Mouse (Mus musculus) embryonic facial prominence, embryonic 11.5 days (tissue): ENCODE data around the gene Jazf1. TPM values are rescaled to one million over a fixed set of nuclear protein-coding genes. Genes with fewer than 3 reads are reported as not detected.

Experiments
- ATAC-seq: fragments of 200-750 bp; cut with Nextera tagmentation; replicated peaks from 2 replicates; pipeline ENCODE4 v1.8.0; 2017; ENCODE audit warnings: low read depth; ENCODE audit not compliant: insufficient number of reproducible peaks, low FRiP score, low TSS enrichment
- DNase-seq: peaks from one replicate; pipeline ENCODE4 v3.0.0-alpha.2; 2015; ENCODE audit warnings: low spot score
- H3K27ac ChIP-seq: fragments of 300-500 bp; sonication (generic); replicated peaks from 2 replicates; pipeline ENCODE4 v1.5.1; 2014; ENCODE audit warnings: mild to moderate bottlenecking, low read depth, low read length, control low read depth
- H3K27me3 ChIP-seq: fragments of 300-500 bp; sonication (generic); 2 replicates; pipeline ENCODE4 v1.6.1; 2014; ENCODE audit warnings: mild to moderate bottlenecking, low read length, moderate library complexity, mixed read lengths; ENCODE audit not compliant: control insufficient read depth, insufficient read depth
- H3K36me3 ChIP-seq: fragments of 300-500 bp; sonication (generic); replicated peaks from 2 replicates; pipeline ENCODE4 v1.6.1; 2014; ENCODE audit warnings: low read depth, mild to moderate bottlenecking, low read length, moderate library complexity, mixed read lengths; ENCODE audit not compliant: control insufficient read depth, insufficient read depth
- H3K4me1 ChIP-seq: fragments of 300-500 bp; sonication (generic); 2 replicates; pipeline ENCODE4 v1.6.1; 2014; ENCODE audit warnings: low read length, mixed read lengths; ENCODE audit not compliant: control insufficient read depth, insufficient read depth
- H3K4me2 ChIP-seq: fragments of 300-500 bp; sonication (generic); 2 replicates; pipeline ENCODE4 v1.6.1; 2014; ENCODE audit warnings: low read depth, mild to moderate bottlenecking, control low read depth, low read length, moderate library complexity
- H3K4me3 ChIP-seq: fragments of 300-500 bp; sonication (generic); 2 replicates; pipeline ENCODE4 v1.5.1; 2014; ENCODE audit warnings: low read depth, low read length, control low read depth
- H3K9ac ChIP-seq: fragments of 300-500 bp; sonication (generic); replicated peaks from 2 replicates; pipeline ENCODE4 v1.6.1; 2014; ENCODE audit warnings: mild to moderate bottlenecking, control low read depth, low read length
- H3K9me3 ChIP-seq: fragments of 300-500 bp; sonication (generic); replicated peaks from 2 replicates; pipeline ENCODE4 v1.6.1; 2016; ENCODE audit warnings: mild to moderate bottlenecking, low read length, inconsistent platforms, mixed read lengths; ENCODE audit not compliant: control insufficient read depth
- WGBS: fragments of 180-500 bp; shearing (Covaris S2); extraction: QIAGEN DNeasy Blood & Tissue Kit; methylation state at CpG from one replicate; pipeline ENCODE4 v1.1.7; 2014; 5-methylcytosine and 5-hydroxymethylcytosine counted together
- polyA plus RNA-seq: library from polyadenylated mRNA; unstranded; fragments of >200 nt; fragmentation: Nextera tagmentation; extraction: Ambion mirVana; gene quantifications from 2 replicates; pipeline ENCODE4 v1.2.1, GENCODE M21; 2014

Gene Jazf1
- polyA plus RNA-seq, 1 experiment from 2014 or later = 5.0 TPM

DNA sequence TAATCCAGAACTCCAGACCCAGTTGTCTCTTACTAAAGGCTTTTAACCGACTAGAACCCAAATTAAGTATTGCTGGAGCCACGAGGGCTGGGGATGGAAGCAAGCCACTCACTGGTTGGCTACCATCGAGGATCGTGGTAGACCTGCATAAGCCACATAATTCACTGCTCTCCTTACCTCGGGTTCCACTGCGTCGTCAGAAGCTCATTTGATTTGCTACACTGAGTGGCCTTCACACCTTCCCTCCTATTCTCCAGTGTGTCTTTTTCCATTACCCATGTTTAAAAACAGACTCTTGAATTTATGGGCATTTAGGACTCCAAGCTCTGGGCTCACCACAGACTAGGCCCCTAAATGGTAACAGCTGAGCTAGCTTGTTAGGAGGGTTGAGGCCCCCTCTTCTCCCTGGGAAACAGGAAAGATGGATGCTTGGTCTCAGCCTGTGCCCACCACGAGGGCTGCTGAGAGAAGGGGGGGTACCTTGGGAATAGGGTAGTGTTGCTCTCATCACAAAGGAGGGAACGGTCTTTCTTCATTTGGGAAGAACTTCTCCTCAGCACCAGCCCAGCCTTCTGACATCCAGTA, 142.9 kb downstream of the Jazf1 start:
- Histone ChIP-seq H3K4me3 (no peak overlapping the region), H3K27me3 (no peaks in the 10 kb centered on the region), H3K9me3 (no peaks in the 10 kb centered on the region), H3K4me2 (no peak overlapping the region), H3K36me3 (no peaks in the 10 kb centered on the region), H3K9ac (no peak overlapping the region), H3K4me1 (no peaks in the 10 kb centered on the region), H3K27ac (no peak overlapping the region)
- ATAC-seq (no peak), DNase-seq (peak; percentile 38)
- WGBS = 71% methylated on average over 9 of the region's 9 CpGs

DNA sequence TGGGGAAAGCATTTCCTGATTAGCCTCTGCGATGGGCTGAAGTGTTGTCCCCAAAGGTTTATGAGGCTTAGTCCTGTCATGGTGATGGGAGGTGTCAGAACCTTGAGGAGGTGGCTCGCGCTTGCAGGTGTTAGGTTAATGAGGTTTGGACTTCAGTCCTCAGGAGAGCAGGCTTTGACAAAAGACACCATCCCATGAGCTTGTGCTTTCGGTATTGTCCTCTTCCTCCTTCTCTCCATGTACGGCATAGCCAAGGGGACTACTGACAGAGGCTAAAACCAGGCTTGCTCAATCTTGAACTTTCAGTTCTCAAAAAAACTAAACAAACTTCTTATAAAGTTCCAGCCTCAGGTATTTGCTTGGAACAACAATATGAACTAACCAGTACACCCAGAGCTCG, 147.2 kb downstream of the Jazf1 start:
- Histone ChIP-seq H3K27me3 (no peaks in the 10 kb centered on the region), H3K4me1 (no peaks in the 10 kb centered on the region), H3K27ac (no peak overlapping the region), H3K4me3 (no peak overlapping the region), H3K4me2 (no peak overlapping the region), H3K36me3 (no peaks in the 10 kb centered on the region), H3K9me3 (no peaks in the 10 kb centered on the region), H3K9ac (no peak overlapping the region)
- DNase-seq (no peak), ATAC-seq (no peak)
- 80% methylated on average over 6 of the region's 6 CpGs for WGBS

DNA sequence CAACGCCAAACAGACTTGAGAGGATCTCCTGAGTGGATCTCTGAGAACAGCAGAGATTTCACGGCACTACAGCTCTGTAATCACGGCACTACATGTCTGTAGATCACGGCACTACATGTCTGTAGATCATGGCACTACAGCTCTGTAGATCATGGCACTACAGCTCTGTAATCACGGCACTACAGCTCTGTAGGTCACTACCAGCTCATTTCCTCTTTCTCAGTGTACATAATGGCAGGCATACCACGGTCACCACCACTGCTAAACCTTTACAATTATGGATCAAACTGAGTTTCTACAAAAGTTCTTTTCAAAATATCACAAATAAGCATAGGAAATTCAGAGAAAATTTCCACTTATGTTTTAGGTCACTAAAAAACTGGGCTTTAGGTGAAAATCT, 147.7 kb downstream of the Jazf1 start:
- WGBS = 81% methylated on average over 6 of the region's 6 CpGs

DNA sequence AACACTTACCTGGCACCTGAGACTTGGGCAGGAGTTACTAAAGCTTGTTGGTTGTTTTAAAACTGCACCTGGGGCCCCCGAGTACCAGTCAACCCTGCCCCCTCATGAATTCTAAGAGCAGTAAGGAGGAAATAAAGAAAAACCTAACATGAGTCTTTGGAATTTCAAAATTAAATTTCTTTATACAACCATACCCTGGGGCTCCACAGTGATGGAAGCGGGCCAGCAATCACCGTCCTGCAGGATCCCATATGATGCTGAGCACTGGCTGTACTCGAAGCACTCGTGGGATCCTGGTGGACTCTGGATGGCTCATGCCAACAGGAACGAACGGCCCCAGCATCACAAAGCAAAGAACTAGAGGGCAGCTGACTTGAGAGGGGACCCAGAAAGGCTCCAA, 149.0 kb downstream of the Jazf1 start:
- no peak overlapping the region for H3K9ac ChIP-seq
- H3K27me3 ChIP-seq = no peaks in the 10 kb centered on the region
- H3K4me3 ChIP-seq = no peak overlapping the region
- no peaks in the 10 kb centered on the region for H3K36me3 ChIP-seq
- H3K4me1 ChIP-seq = no peaks in the 10 kb centered on the region
- WGBS = 71% methylated on average over 7 of the region's 7 CpGs
- H3K4me2 ChIP-seq = no peak overlapping the region
- H3K9me3 ChIP-seq = no peaks in the 10 kb centered on the region
- H3K27ac ChIP-seq = no peak overlapping the region
- no peak for DNase-seq
- ATAC-seq = no peak

More for the DNA sequence above, 147.7 kb downstream of the Jazf1 start:
- no peaks in the 10 kb centered on the region for H3K4me1 ChIP-seq
- DNase-seq = no peak
- no peak overlapping the region for H3K9ac ChIP-seq
- no peak overlapping the region for H3K4me3 ChIP-seq
- H3K27me3 ChIP-seq = no peaks in the 10 kb centered on the region
- no peak overlapping the region for H3K4me2 ChIP-seq
- no peak for ATAC-seq
- H3K36me3 ChIP-seq = no peaks in the 10 kb centered on the region
- no peak overlapping the region for H3K27ac ChIP-seq
- no peaks in the 10 kb centered on the region for H3K9me3 ChIP-seq

DNA sequence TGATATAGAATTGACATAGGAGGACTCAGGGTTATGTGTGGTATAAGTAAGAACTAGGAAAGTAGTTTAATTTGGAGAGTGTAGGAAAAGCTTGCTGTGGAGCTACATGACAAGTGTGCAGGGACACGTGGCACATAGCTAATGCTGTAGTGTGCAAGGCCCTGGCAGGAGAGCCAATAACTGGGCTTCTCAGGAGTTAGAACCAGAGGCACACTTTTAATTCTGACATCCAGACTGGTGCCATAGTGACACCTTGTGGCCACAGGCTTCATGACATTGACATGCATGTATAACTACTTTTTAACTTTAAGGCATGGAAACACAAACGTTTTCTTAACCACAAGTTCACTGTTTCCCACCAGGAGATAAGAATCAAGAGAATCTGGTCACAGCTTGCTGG, 149.5 kb downstream of the Jazf1 start:
- no peaks in the 10 kb centered on the region for H3K4me1 ChIP-seq
- 3% methylated on average over 2 of the region's 2 CpGs for WGBS
- ATAC-seq (peak; percentile 52; the same call in 1 of the 2 replicates), DNase-seq (peak; percentile 87)
- H3K27ac ChIP-seq = no peak overlapping the region
- no peak overlapping the region for H3K9ac ChIP-seq
- no peaks in the 10 kb centered on the region for H3K9me3 ChIP-seq
- H3K27me3 ChIP-seq = no peaks in the 10 kb centered on the region
- H3K36me3 ChIP-seq = no peaks in the 10 kb centered on the region
- no peak overlapping the region for H3K4me2 ChIP-seq
- H3K4me3 ChIP-seq = no peak overlapping the region

DNA sequence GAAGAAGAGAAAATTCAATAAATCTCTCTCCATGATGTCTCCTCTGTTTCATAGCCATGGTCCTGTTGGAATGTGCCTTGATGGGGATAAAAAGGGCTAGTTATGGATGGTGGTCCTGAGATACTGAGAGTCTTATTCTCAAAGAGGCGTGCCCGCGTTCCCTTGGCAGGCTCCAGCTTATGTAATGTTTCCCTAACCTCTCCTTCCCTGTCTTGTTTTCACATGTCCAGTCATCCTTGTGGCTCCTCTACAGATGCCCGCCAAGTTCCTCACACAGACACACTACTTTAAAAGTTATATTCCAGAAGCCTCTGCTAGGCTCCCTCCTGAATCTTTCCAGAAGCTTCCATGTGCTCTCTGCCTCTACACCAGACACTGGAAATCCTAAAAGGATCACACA, 151.0 kb downstream of the Jazf1 start:
- WGBS = 96% methylated on average over 4 of the region's 4 CpGs
- H3K4me3 ChIP-seq = no peak overlapping the region
- H3K36me3 ChIP-seq = no peaks in the 10 kb centered on the region
- no peak overlapping the region for H3K27ac ChIP-seq
- H3K9me3 ChIP-seq = no peaks in the 10 kb centered on the region
- H3K27me3 ChIP-seq = no peaks in the 10 kb centered on the region
- no peak for DNase-seq
- no peak overlapping the region for H3K9ac ChIP-seq
- H3K4me2 ChIP-seq = no peak overlapping the region
- no peak for ATAC-seq
- H3K4me1 ChIP-seq = no peaks in the 10 kb centered on the region

DNA sequence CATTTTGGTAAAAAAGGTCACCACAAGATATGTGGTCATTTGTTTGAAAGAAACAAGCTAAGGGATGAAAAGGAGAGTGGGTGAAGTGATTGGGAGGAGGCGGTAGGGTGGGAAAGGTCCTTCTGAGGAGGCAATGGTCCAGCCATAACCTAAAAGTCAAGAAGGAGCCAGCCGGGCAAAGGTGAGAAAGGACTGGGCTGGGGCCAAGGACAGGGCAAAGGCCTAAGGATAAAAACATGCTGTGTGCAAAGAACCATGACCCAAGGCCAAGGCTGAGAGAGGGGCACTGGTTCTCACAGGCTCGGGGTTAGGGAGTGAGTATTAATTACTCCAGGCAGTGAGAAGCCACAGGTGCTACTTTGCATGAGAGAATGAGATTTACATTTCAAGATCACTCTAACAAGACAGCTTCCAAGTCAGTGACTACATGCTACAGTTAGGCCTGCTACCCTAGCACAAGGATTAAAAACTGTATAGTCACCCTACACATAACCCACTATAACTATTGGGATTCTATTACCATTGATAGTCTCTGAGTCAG, 151.5 kb downstream of the Jazf1 start:
- no peak overlapping the region for H3K4me2 ChIP-seq
- H3K4me3 ChIP-seq = no peak overlapping the region
- H3K9me3 ChIP-seq = no peaks in the 10 kb centered on the region
- ATAC-seq = no peak
- no peak overlapping the region for H3K9ac ChIP-seq
- no peaks in the 10 kb centered on the region for H3K27me3 ChIP-seq
- no peak for DNase-seq
- H3K36me3 ChIP-seq = no peaks in the 10 kb centered on the region
- WGBS = 82% methylated on average over 3 of the region's 3 CpGs
- H3K27ac ChIP-seq = no peak overlapping the region
- no peaks in the 10 kb centered on the region for H3K4me1 ChIP-seq

DNA sequence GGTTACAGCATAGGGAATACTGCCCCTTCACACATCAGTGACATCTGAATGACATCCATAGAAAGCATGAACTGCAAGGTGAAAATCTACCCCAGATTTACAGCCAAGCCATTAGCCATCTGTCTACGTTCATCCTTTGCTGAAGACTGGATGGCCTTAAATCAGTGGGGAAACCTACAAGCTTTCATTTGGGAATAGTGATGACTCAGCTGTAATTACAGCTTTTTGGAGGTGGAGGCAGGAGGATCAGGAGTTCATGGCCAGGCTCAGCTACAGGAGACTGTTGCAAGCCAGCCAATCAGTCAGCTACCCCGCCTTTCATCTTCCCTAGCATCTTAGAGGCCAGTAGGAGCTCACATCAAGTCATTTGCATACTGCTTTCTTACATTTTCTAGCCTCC, 153.5 kb downstream of the Jazf1 start:
- 74% methylated on average over 2 of the region's 2 CpGs for WGBS
- Histone ChIP-seq H3K4me3 (no peak overlapping the region), H3K9ac (no peak overlapping the region), H3K4me2 (no peak overlapping the region), H3K9me3 (no peaks in the 10 kb centered on the region), H3K4me1 (no peaks in the 10 kb centered on the region), H3K36me3 (no peaks in the 10 kb centered on the region), H3K27me3 (no peaks in the 10 kb centered on the region), H3K27ac (no peak overlapping the region)
- no peak for ATAC-seq
- DNase-seq = no peak
